Mouse (Mus musculus) embryonic fibroblast, embryonic 13.5 days (primary cell): ENCODE measurements at regions not wholly inside any gene's neighbourhood (a gene's known extent, or its start where the extent isn't known, plus 50 kb on each side); places are given as distances from the start of the nearest gene placed in this dataset.

Experiments used
- CTCF ChIP-seq: IDR thresholded peaks from 2 replicates; pipeline ENCODE4 v1.5.1; 2011; ENCODE audit warnings: mild to moderate bottlenecking, control low read depth, low read length, moderate library complexity, borderline replicate concordance; ENCODE audit not compliant: insufficient read depth
- POLR2A ChIP-seq: IDR thresholded peaks from 2 replicates; pipeline ENCODE4 v1.6.1; 2011; ENCODE audit warnings: low read depth, mild to moderate bottlenecking, control low read depth, low read length, moderate library complexity

DNA sequence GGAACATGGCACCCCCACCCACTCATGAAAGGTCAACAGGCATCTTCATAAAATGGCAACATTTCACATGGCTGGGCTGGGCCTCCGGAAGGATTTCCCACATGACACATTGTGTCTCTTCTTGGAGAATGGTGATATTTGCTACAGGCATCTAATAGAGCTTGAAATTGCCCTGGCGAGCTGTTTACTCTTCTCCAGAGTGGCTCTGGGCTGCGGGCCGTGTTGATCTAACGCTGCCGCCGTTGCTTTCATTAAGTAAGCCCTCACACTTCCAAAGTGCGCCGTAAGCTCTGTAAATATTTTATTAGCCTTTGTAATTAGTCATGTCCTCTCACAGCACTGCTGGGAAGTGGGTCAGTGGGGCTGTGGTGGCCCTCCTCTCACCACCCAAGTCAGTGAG lies 164.4 kb upstream of the Ctnnb1 start:
- TF ChIP-seq CTCF (no peak), POLR2A (no peak)
